ENCODE assay signal across 34 mouse cellular contexts in the genomic region with DNA sequence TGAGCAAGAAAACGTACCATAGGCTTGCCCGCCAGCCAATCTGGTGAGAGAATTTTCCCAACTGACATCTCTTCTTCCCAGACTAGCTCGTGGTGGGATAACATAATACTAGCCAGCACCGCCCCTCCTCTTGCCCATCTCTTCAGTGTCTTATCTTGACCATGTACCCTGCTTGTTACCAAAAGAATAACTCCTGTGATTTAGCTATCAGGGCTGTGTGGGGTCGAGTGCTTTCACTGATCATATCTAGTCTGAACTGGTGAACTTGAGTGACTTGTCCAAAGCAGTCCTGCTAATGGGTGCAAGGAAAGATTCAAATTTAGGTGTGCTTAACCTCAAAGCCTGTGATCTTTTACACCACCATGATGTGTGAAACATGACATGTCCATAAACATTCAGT.
"Had no signal": no experiment of that assay in that cellular context is flagged by ENCODE, and none has a peak within 500 bp of the region (broad histone marks: within the 10 kb centered on the region; RNA-seq: fewer than 3 reads in every experiment).

No protein-coding gene starts in this region.

- DNase-seq: heart, postnatal 10 days; heart, postnatal 14 days; heart, postnatal 36 days; heart, postnatal 4 days; kidney, adult 11 months; kidney, adult 18-20 months; kidney, adult 2 months; kidney, adult 8-10 months; kidney, adult 9 months; kidney, postnatal 10 days; kidney, postnatal 14 days; kidney, postnatal 25 days; kidney, postnatal 36 days; kidney, postnatal 4 days; layer of hippocampus, adult 9-11 months; layer of hippocampus, postnatal 36 days had no signal

- H3K9ac ChIP-seq: heart, embryonic 12.5 days; heart, embryonic 13.5 days; heart, embryonic 15.5 days; hindbrain, embryonic 12.5 days; hindbrain, embryonic 13.5 days; hindbrain, embryonic 14.5 days; hindbrain, embryonic 15.5 days; intestine, embryonic 15.5 days; kidney, embryonic 15.5 days had no signal

- H3K4me1 ChIP-seq: heart, embryonic 12.5 days; heart, embryonic 13.5 days; heart, embryonic 15.5 days; hindbrain, embryonic 10.5 days; hindbrain, embryonic 12.5 days; hindbrain, embryonic 13.5 days; hindbrain, embryonic 15.5 days; intestine, embryonic 15.5 days; kidney, embryonic 15.5 days had no signal

- H3K4me2 ChIP-seq: heart, embryonic 11.5 days; heart, embryonic 12.5 days; heart, embryonic 13.5 days; heart, embryonic 15.5 days; hindbrain, embryonic 12.5 days; hindbrain, embryonic 13.5 days; hindbrain, embryonic 14.5 days; hindbrain, embryonic 15.5 days; intestine, embryonic 15.5 days; kidney, embryonic 15.5 days had no signal

- ATAC-seq: hindbrain, embryonic 16.5 days; hindbrain, postnatal 0 days; inflammation-experienced regulatory T-cells, adult 6 months; intestine, embryonic 15.5 days; intestine, embryonic 16.5 days; intestine, postnatal 0 days had no signal

- H3K36me3 ChIP-seq: heart, embryonic 12.5 days; heart, embryonic 13.5 days; heart, embryonic 15.5 days; hindbrain, embryonic 10.5 days; hindbrain, embryonic 12.5 days; hindbrain, embryonic 13.5 days; hindbrain, embryonic 15.5 days; intestine, embryonic 15.5 days; kidney, embryonic 15.5 days had no signal

- H3K9me3 ChIP-seq: heart, embryonic 12.5 days; heart, embryonic 13.5 days; heart, embryonic 15.5 days; hindbrain, embryonic 10.5 days; hindbrain, embryonic 12.5 days; hindbrain, embryonic 13.5 days; hindbrain, embryonic 15.5 days; intestine, embryonic 15.5 days; kidney, embryonic 15.5 days had no signal

- H3K4me3 ChIP-seq: heart, embryonic 12.5 days; heart, embryonic 13.5 days; heart, embryonic 15.5 days; hindbrain, embryonic 10.5 days; hindbrain, embryonic 12.5 days; hindbrain, embryonic 13.5 days; hindbrain, embryonic 15.5 days; intestine, embryonic 15.5 days; kidney, embryonic 15.5 days; layer of hippocampus, adult 2 months had no signal

- H3K27ac ChIP-seq: heart, embryonic 13.5 days; heart, embryonic 15.5 days; hindbrain, embryonic 10.5 days; hindbrain, embryonic 12.5 days; hindbrain, embryonic 13.5 days; hindbrain, embryonic 14.5 days; hindbrain, embryonic 15.5 days; hindbrain, postnatal 0 days; intestine, embryonic 15.5 days; kidney, embryonic 15.5 days; kidney, postnatal 0 days; layer of hippocampus, adult 2 months had no signal

- H3K27me3 ChIP-seq: heart, embryonic 12.5 days; heart, embryonic 13.5 days; heart, embryonic 15.5 days; hindbrain, embryonic 12.5 days; hindbrain, embryonic 13.5 days; hindbrain, embryonic 15.5 days; intestine, embryonic 15.5 days; kidney, embryonic 15.5 days had no signal
